ENCODE assay signal across 20 mouse cellular contexts in the genomic region with DNA sequence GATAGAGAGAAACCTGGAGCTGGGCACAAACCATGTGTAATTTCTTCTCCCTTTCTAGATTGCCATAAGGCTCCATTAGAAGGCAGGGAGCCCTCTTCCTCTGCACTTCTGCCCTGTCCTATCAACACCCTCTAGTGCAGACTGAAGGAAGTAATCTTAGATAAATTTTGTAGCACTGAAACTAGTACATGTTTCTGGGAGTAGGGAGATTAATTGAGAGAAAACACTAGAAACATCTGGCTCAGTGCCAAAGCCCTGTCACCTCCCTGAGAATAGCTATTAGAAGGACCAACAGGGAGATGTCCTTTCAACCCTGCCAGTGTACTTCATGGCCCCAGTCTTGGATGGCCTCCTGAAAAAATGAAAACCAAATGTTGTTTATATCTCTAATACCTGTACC. TPM values are rescaled to one million over a fixed set of nuclear protein-coding genes. Genes with fewer than 3 reads are reported as not detected.
A peak's percentile ranks its signal among the peaks of the same experiment; 100 is the strongest.
DNase-seq lines count a peak whose midpoint lies in the region; ATAC-seq and TF ChIP-seq lines count a peak whose summit lies in the region.
"Had no signal": no experiment of that assay in that cellular context is flagged by ENCODE, and none has a peak within 500 bp of the region (broad histone marks: within the 10 kb centered on the region; RNA-seq: fewer than 3 reads in every experiment).

No protein-coding gene starts in this region.

- DNase-seq in cerebellum, postnatal 10 days, result peak; percentile 15 to 29
- no peak for DNase-seq in cerebellum, adult 8-10 months
- peak; percentile 18 to 36 for DNase-seq in kidney, postnatal 25 days
- no peak for DNase-seq in kidney, adult 8-10 months
- peak; percentile 3 for DNase-seq in brain, embryonic 14.5 days (ENCODE audit: low read depth)
- no peak for DNase-seq in thymus, postnatal 14 days
- DNase-seq in neural tube, embryonic 10.5 days (ENCODE audit: extremely low spot score, low spot score), result no peak
- DNase-seq: cerebellum, postnatal 25 days; kidney, adult 9 months; right cerebral cortex, adult 18-20 months; thymus, postnatal 36 days had no signal

- no peak overlapping the region for H3K9ac ChIP-seq in heart, embryonic 15.5 days
- H3K9ac ChIP-seq: midbrain, embryonic 12.5 days had no signal

- H3K9me3 ChIP-seq in heart, embryonic 15.5 days (replicated peaks), result no peaks in the 10 kb centered on the region
- H3K9me3 ChIP-seq: forebrain, embryonic 10.5 days; midbrain, embryonic 12.5 days had no signal

- peaks cover 14% of the 10 kb centered on the region for H3K27me3 ChIP-seq in heart, embryonic 15.5 days
- H3K27me3 ChIP-seq: midbrain, embryonic 12.5 days had no signal

- no peaks in the 10 kb centered on the region for H3K36me3 ChIP-seq in heart, embryonic 15.5 days
- H3K36me3 ChIP-seq: forebrain, embryonic 10.5 days; midbrain, embryonic 12.5 days had no signal

- no peak overlapping the region for H3K27ac ChIP-seq in heart, embryonic 15.5 days
- H3K27ac ChIP-seq: forebrain, embryonic 10.5 days; hindbrain, postnatal 0 days; midbrain, embryonic 12.5 days had no signal

- peak; percentile 72 for ATAC-seq in heart, embryonic 15.5 days (replicated peaks; ENCODE audit: insufficient number of reproducible peaks, insufficient read depth, low FRiP score, low read depth)
- ATAC-seq: activated CD4-positive, CD25-positive, alpha-beta regulatory T cell, adult 4 months; hindbrain, postnatal 0 days had no signal

- no peak overlapping the region for H3K4me2 ChIP-seq in heart, embryonic 15.5 days
- H3K4me2 ChIP-seq: liver, embryonic 11.5 days; midbrain, embryonic 12.5 days had no signal

- no peak for TF ChIP-seq CTCF in brain, embryonic 14.5 days (IDR thresholded peaks at IDR 0.05; ENCODE audit: borderline replicate concordance, extremely low read depth, insufficient read depth, insufficient read length)

- peaks cover 11% of the 10 kb centered on the region for H3K4me1 ChIP-seq in heart, embryonic 15.5 days (replicated peaks)
- H3K4me1 ChIP-seq: forebrain, embryonic 10.5 days; midbrain, embryonic 12.5 days had no signal

- no peak for TF ChIP-seq POLR2A in brain, embryonic 14.5 days (IDR thresholded peaks at IDR 0.05; ENCODE audit: borderline replicate concordance, extremely low read depth, insufficient read depth, insufficient read length, poor library complexity, severe bottlenecking)

- H3K4me3 ChIP-seq in heart, embryonic 15.5 days, result no peak overlapping the region
- H3K4me3 ChIP-seq: forebrain, embryonic 10.5 days; midbrain, embryonic 12.5 days; myocyte had no signal

RNA-seq across cellular contexts. Expression of gene Serpina3c, which starts 24.9 kb away (rescaled TPM):
- polyA plus RNA-seq in brain, embryonic 14.5 days (2012; rRNA removed), result not detected in 2 replicates
- 0.10 TPM in 1 of 2 replicates, not detected in the other for polyA plus RNA-seq in heart, embryonic 15.5 days (2015; fragmentation: Nextera tagmentation; extraction: Ambion mirVana)
- polyA plus RNA-seq: activated CD4-positive, CD25-positive, alpha-beta regulatory T cell, adult 4 months; embryonic facial prominence, embryonic 14.5 days; forebrain, embryonic 10.5 days; liver, embryonic 11.5 days; midbrain, embryonic 12.5 days; myocyte; stomach, embryonic 14.5 days had no signal

RNA-seq across cellular contexts. Expression of gene Serpina3f, which starts 35.8 kb away (rescaled TPM):
- 0.10 and 0.15 TPM in 2 replicates for polyA plus RNA-seq in brain, embryonic 14.5 days (2012; rRNA removed)
- 0.06 and 0.25 TPM in 2 replicates for polyA plus RNA-seq in heart, embryonic 15.5 days (2015; fragmentation: Nextera tagmentation; extraction: Ambion mirVana)
- polyA plus RNA-seq: myocyte had no signal

RNA-seq across cellular contexts. Expression of gene Serpina3b, which starts 50.8 kb away (rescaled TPM):
- not detected in 2 replicates for polyA plus RNA-seq in brain, embryonic 14.5 days (2012; rRNA removed)
- polyA plus RNA-seq in heart, embryonic 15.5 days (2015; fragmentation: Nextera tagmentation; extraction: Ambion mirVana), result 0.11 TPM in 1 of 2 replicates, not detected in the other
- polyA plus RNA-seq: activated CD4-positive, CD25-positive, alpha-beta regulatory T cell, adult 4 months; embryonic facial prominence, embryonic 14.5 days; forebrain, embryonic 10.5 days; hindbrain, postnatal 0 days; midbrain, embryonic 12.5 days; myocyte had no signal

RNA-seq across cellular contexts. Expression of gene Serpina3g, which starts 57.5 kb away (rescaled TPM):
- polyA plus RNA-seq in brain, embryonic 14.5 days (2012; rRNA removed), result 0.33 and 0.57 TPM in 2 replicates
- polyA plus RNA-seq in heart, embryonic 15.5 days (2015; fragmentation: Nextera tagmentation; extraction: Ambion mirVana), result 2.9 and 11.3 TPM in 2 replicates
- polyA plus RNA-seq: forebrain, embryonic 10.5 days had no signal

Comparison
In these comparisons a context has a peak if more than half of its experiments do, and no peak if none do; other contexts are left out.
1. DNase-seq: peak in cerebellum, postnatal 10 days (2 of 2), kidney, postnatal 25 days (2 of 2) and brain, embryonic 14.5 days (single experiment); none in cerebellum, adult 8-10 months (single experiment), kidney, adult 8-10 months (0 of 2), thymus, postnatal 14 days (single experiment) and neural tube, embryonic 10.5 days (single experiment).